Mouse (Mus musculus) midbrain, postnatal 0 days (tissue): ENCODE results near the gene Cacna1h. TPM values are rescaled to one million over a fixed set of nuclear protein-coding genes. Genes with fewer than 3 reads are reported as not detected.

Experiments used
- ATAC-seq: fragments of 200-750 bp; cut with Nextera tagmentation; 2 replicates; pipeline ENCODE4 v1.8.0; 2017; ENCODE audit warnings: moderate number of reproducible peaks, mild to moderate bottlenecking, moderate TSS enrichment, moderate library complexity; ENCODE audit not compliant: low FRiP score
- DNase-seq: peaks from one replicate; pipeline ENCODE4 v3.0.0-alpha.2; 2015; ENCODE audit warnings: low spot score
- H3K27ac ChIP-seq: fragments of 300-500 bp; sonication (generic); 2 replicates; pipeline ENCODE4 v1.5.1; 2014; ENCODE audit warnings: low read depth, mild to moderate bottlenecking, low read length, mixed read lengths
- H3K27me3 ChIP-seq: fragments of 300-500 bp; sonication (generic); 2 replicates; pipeline ENCODE4 v1.6.1; 2014; ENCODE audit warnings: low read length, control low read depth, mixed read lengths; ENCODE audit not compliant: insufficient read depth
- H3K36me3 ChIP-seq: fragments of 300-500 bp; sonication (generic); 2 replicates; pipeline ENCODE4 v1.6.1; 2014; ENCODE audit warnings: low read length, control low read depth, mixed read lengths; ENCODE audit not compliant: insufficient read depth
- H3K4me1 ChIP-seq: fragments of 300-500 bp; sonication (generic); 2 replicates; pipeline ENCODE4 v1.6.1; 2014; ENCODE audit warnings: mild to moderate bottlenecking, control low read depth, antibody characterized with exemption, low read length, mixed read lengths; ENCODE audit not compliant: insufficient read depth
- H3K4me2 ChIP-seq: fragments of 300-500 bp; sonication (generic); 2 replicates; pipeline ENCODE4 v1.6.1; 2014; ENCODE audit warnings: low read depth, mild to moderate bottlenecking, low read length, mixed read lengths; ENCODE audit not compliant: poor library complexity, severe bottlenecking
- H3K4me3 ChIP-seq: fragments of 300-500 bp; sonication (generic); 2 replicates; pipeline ENCODE4 v1.5.1; 2014; ENCODE audit warnings: low read depth, mild to moderate bottlenecking, low read length, moderate library complexity
- H3K9ac ChIP-seq: fragments of 300-500 bp; sonication (generic); replicated peaks from 2 replicates; pipeline ENCODE4 v1.6.1; 2014; ENCODE audit warnings: mild to moderate bottlenecking, low read length, moderate library complexity, mixed read lengths; ENCODE audit not compliant: poor library complexity, severe bottlenecking
- H3K9me3 ChIP-seq: fragments of 300-500 bp; sonication (generic); 2 replicates; pipeline ENCODE4 v1.6.1; 2016; ENCODE audit warnings: low read length, control low read depth
- CTCF ChIP-seq: IDR thresholded peaks from 2 replicates; pipeline ENCODE4 v1.5.1; 2016; ENCODE audit warnings: antibody characterized with exemption, mild to moderate bottlenecking
- whole genome bisulfite sequencing: fragments of 180-500 bp; shearing (Covaris S2); extraction: QIAGEN DNeasy Blood & Tissue Kit; methylation state at CpG from one replicate; pipeline ENCODE4 v1.1.7; 2014; 5-methylcytosine and 5-hydroxymethylcytosine counted together
- polyA plus RNA-seq: library from polyadenylated mRNA; unstranded; fragments of >200 nt; fragmentation: Nextera tagmentation; extraction: Ambion mirVana; gene quantifications from 2 replicates; pipeline ENCODE4 v1.2.1, GENCODE M21; 2015
- total RNA-seq: library from RNA; depleted of rRNA; stranded (reverse); fragments of >200 nt; gene quantifications from 2 replicates; pipeline ENCODE4 v1.2.3, GENCODE M21; 2014

Gene Cacna1h
- total and polyA plus RNA-seq, 2 experiments from 2014 or later = 9.5 to 117 TPM

- no peaks in the 10 kb centered on the region for H3K27me3 ChIP-seq
- no peaks in the 10 kb centered on the region for H3K4me1 ChIP-seq
- ATAC-seq (no peak), DNase-seq (no peak)
- 65% methylated on average over 2 of the region's 2 CpGs for WGBS
- H3K9ac ChIP-seq = no peak overlapping the region
- H3K4me3 ChIP-seq = no peak overlapping the region
- no peaks in the 10 kb centered on the region for H3K36me3 ChIP-seq
- TF ChIP-seq CTCF = no peak
- H3K27ac ChIP-seq = no peak overlapping the region
- no peak overlapping the region for H3K4me2 ChIP-seq
- H3K9me3 ChIP-seq = no peaks in the 10 kb centered on the region
Observed at GRCm38 (mm10) chr17:25361291-25361690, 72.3 kb downstream of the Cacna1h start.

- Histone ChIP-seq H3K4me3 (no peak within 1 kb of the TSS), H3K4me1 (no peaks in the 10 kb centered on the region), H3K9ac (no peak within 1 kb of the TSS), H3K27me3 (no peaks in the 10 kb centered on the region), H3K36me3 (no peaks in the 10 kb centered on the region), H3K4me2 (no peak within 1 kb of the TSS), H3K9me3 (no peaks in the 10 kb centered on the region), H3K27ac (no peak within 1 kb of the TSS)
- ATAC-seq (no peak), DNase-seq (no peak)
- 91% methylated on average over 4 of the region's 4 CpGs for WGBS
- TF ChIP-seq CTCF = no peak
Observed at GRCm38 (mm10) chr17:25345462-25345861, 88.1 kb downstream of the Cacna1h start, which contains the start of gene Tpsab1. Gene Tpsab1, minus strand, starts transcription at chr17:25345562.

GRCm38 (mm10) chr17:25341490-25341889 is 92.1 kb downstream of the Cacna1h start:
- Histone ChIP-seq H3K27me3 (no peaks in the 10 kb centered on the region), H3K4me1 (no peaks in the 10 kb centered on the region), H3K27ac (no peak overlapping the region), H3K4me2 (no peak overlapping the region), H3K4me3 (no peak overlapping the region), H3K9ac (no peak overlapping the region), H3K36me3 (no peaks in the 10 kb centered on the region), H3K9me3 (no peaks in the 10 kb centered on the region)
- WGBS = 68% methylated on average over 3 of the region's 3 CpGs
- ATAC-seq = no peak
- no peak for TF ChIP-seq CTCF
- no peak for DNase-seq

GRCm38 (mm10) chr17:25340003-25340402 is 93.6 kb downstream of the Cacna1h start:
- Histone ChIP-seq H3K27me3 (no peaks in the 10 kb centered on the region), H3K4me1 (no peaks in the 10 kb centered on the region), H3K9me3 (no peaks in the 10 kb centered on the region), H3K4me2 (no peak overlapping the region), H3K4me3 (no peak overlapping the region), H3K27ac (no peak overlapping the region), H3K9ac (no peak overlapping the region), H3K36me3 (no peaks in the 10 kb centered on the region)
- WGBS = 89% methylated on average over 6 of the region's 6 CpGs
- TF ChIP-seq CTCF = no peak
- DNase-seq (no peak), ATAC-seq (no peak)

GRCm38 (mm10) chr17:25338218-25338617 is 95.4 kb downstream of the Cacna1h start:
- Histone ChIP-seq H3K9me3 (no peaks in the 10 kb centered on the region), H3K36me3 (no peaks in the 10 kb centered on the region), H3K9ac (no peak overlapping the region), H3K27ac (no peak overlapping the region), H3K4me1 (no peaks in the 10 kb centered on the region), H3K4me3 (no peak overlapping the region), H3K27me3 (no peaks in the 10 kb centered on the region), H3K4me2 (no peak overlapping the region)
- TF ChIP-seq CTCF = no peak
- DNase-seq = no peak
- WGBS = 83% methylated on average over 4 of the region's 4 CpGs
- no peak for ATAC-seq

DNA sequence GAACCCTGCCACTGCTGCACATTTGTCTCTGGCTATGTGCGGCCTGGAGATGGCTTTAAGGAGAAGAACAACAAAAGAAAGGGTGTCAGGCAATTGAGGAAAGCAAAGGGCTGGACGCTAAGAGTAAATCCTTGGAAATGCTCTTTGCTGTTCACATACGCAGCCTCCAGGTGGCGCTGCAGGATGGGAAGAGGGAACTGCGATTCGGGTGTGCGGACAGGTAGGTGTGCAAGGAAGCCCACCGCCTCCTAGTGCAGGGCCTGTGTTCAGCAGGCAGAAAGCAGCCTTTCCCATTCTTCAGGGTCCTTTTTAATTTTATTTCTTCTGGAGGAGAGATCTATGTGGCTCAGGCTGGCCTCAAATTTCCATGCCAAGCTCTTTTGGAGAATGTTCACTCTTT is 99.6 kb downstream of the Cacna1h start:
- H3K9ac ChIP-seq = no peak overlapping the region; the same call in 1 of the 2 replicates
- ATAC-seq = peak; percentile 52; the same call in 1 of the 2 replicates
- H3K4me1 ChIP-seq = no peaks in the 10 kb centered on the region
- H3K27me3 ChIP-seq = 0 out of 2 replicates have a peak, but pooled peaks cover 6% of the 10 kb centered on the region
- 2% methylated on average over 8 of the region's 8 CpGs for WGBS
- peak; percentile 81 for DNase-seq
- H3K36me3 ChIP-seq = no peaks in the 10 kb centered on the region
- TF ChIP-seq CTCF = peak; percentile 99
- no peak overlapping the region for H3K27ac ChIP-seq
- H3K9me3 ChIP-seq = no peaks in the 10 kb centered on the region
- H3K4me3 ChIP-seq = no peak overlapping the region
- no peak overlapping the region for H3K4me2 ChIP-seq
